Mouse (Mus musculus): ENCODE measurements around the gene Zfp382. TPM values are rescaled to one million over a fixed set of nuclear protein-coding genes. Genes with fewer than 3 reads are reported as not detected.
"Not testable (repeated sequence)": the region's sequence is repeated elsewhere in the genome, so short reads cannot be mapped to it uniquely, and the experiment has no call there.

Zfp382 gene
- polyA plus RNA-seq, 1 experiment = 0.20 TPM

DNA sequence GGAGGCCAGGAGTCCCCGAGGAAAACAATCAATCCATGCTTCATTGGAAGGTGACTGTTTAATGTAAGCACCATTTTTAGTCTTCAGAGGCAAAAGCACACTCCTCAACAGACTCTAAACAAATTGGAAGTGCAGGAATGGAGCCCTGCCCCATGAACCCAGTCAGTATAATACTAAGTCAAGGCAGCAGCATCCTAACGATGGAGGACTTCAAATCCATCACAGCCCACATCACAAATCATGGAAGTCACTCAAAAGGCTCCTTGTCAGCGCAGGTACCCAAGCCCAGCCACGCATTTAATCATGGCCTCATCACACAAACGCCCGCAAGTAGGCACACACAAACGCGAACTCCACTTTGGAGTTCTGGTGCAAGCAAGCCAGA is 21.4 kb downstream of the Zfp382 start:
- no peak for DNase-seq (ENCODE audit: low read depth, low spot score)
- 18% methylated on average over 8 of the region's 8 CpGs for WGBS

DNA sequence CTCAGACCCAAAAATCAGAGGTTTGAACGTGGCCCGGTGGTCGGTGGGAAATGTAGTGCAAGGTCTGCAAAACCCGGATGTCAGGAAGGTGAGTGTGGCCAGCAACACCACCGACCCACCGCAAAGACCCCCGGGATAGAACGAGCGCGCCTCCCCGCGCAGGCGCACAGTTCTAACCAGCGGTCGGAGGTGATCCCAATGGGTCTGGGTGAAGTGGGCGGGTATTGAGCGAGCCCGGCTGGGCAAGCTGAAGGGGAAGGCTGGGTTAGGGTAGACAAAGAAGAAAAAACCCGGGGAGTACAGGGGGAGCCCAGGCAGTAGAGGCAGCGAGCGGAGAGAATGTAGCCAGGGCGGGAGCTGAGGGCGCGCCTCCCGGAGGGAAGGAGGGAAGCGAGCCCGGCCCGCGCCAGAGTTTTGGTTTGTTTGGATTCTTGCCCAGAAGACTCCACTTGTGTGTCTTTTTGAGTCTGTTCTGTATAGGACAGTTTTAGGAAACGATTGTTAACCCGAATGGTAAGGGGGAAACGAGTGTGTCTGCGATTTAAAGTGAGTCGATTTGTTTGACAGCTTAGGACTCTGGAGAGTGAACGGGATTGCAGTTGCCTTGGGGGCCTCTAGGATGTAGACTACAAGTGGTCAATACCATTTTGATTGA is 21.9 kb downstream of the Zfp382 start:
- WGBS = 8% methylated on average over 35 of the region's 35 CpGs
- DNase-seq (ENCODE audit: low read depth, low spot score) = no peak

DNA sequence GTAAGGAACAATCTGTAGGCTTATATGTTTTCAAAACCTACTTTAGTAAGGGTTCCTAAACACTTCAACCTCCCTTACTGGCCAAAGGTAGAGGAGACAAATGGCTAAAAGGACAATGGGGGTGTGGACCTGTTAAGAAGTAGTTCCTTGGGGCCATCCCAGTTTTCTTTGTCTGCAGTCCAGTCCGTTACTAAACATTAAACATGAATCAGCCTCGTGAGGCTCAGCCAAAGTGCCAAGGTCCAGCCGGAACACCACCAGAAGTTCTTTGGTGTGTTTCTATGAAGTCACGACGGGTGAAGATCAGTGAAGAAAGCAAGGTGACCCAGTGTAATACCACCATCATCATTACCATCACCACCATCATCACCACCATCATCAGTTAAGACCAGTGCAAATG is 25.3 kb downstream of the Zfp382 start:
- no peak for DNase-seq (ENCODE audit: low read depth, low spot score)
- 97% methylated on average over 5 of the region's 5 CpGs for WGBS

DNA sequence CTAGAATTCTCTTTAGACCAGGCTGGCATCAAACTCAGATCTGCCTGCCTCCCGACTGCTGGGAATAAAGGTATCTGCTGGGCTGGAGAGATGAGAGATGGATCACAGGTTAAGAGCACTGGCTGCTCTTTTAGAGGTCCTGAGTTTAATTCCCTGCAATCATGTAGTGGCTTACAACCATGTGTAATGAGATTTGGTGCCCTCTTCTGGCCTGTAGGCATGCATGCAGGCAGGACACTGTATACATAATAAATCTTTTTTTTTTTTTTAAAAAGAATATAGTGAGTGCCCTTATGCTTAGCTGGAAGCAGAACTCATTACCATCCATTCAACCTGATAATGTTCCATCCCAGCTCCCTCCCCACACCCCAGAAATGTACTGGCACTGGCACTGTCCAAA is 32.3 kb downstream of the Zfp382 start:
- DNase-seq (ENCODE audit: low read depth, low spot score) = no peak
- 86% methylated on average over 1 of the region's 1 CpGs for WGBS

DNA sequence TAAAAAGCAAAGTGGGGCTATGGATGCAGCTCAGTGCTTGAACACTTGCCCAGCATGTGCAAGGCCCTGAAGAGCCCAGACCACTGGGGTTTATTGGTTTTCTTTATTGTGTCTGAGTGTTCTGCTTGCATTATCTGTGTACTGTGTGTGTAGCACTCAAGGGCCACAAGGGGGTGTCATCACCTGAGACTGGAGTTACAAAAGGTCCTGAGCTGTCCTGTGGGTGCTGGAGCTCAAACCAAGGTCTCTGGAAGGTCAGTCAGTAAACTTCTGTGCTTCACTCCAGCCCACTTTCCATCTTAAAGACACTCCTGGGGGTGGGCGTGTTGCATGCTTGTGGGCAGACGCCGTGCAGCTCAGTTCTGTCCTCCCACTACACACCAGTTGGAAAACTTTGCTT is 33.8 kb downstream of the Zfp382 start:
- over 99% methylated on average over 3 of the region's 3 CpGs for WGBS
- no peak for DNase-seq (ENCODE audit: low read depth, low spot score)

DNA sequence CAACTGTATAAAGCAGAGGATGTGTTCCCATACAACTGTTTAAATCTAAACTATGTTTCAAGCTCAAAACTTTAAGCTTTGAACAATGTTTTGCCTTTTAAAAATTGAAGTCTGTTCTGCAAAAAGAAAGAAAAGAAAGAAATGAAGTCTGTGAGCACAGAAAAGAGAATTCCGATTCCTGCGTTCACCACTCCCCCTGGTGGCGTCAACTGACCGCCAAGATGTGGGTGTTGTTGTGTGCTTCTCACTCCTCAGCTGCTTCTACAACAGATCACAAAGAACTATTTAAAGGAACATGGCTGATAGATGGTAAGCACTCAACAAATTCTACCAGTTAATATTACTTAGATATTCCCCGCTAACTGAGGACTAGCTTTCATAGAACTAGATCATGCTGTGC is 41.4 kb downstream of the Zfp382 start:
- 96% methylated on average over 5 of the region's 5 CpGs for WGBS
- no peak for DNase-seq (ENCODE audit: low read depth, low spot score)

DNA sequence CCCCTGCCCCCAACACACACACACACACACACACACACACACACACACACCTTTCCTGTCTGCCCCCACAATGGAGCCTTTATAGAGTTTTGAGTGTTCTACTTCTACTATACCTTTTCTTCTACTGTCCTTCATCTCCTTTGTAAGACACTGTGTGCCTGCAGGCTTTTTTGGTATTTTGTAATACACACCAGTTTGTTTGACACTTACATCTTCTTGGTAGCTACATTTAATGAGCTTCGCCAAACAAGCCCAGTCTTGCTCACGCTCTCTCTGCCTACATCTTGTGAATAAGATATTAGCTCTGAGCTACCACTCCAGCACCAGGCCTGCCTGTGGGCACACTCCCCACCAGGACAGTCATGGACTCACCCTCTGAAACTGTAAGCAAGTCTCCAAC is 43.0 kb downstream of the Zfp382 start:
- DNase-seq (ENCODE audit: low read depth, low spot score) = no peak
- 97% methylated on average over 2 of the region's 2 CpGs for WGBS

DNA sequence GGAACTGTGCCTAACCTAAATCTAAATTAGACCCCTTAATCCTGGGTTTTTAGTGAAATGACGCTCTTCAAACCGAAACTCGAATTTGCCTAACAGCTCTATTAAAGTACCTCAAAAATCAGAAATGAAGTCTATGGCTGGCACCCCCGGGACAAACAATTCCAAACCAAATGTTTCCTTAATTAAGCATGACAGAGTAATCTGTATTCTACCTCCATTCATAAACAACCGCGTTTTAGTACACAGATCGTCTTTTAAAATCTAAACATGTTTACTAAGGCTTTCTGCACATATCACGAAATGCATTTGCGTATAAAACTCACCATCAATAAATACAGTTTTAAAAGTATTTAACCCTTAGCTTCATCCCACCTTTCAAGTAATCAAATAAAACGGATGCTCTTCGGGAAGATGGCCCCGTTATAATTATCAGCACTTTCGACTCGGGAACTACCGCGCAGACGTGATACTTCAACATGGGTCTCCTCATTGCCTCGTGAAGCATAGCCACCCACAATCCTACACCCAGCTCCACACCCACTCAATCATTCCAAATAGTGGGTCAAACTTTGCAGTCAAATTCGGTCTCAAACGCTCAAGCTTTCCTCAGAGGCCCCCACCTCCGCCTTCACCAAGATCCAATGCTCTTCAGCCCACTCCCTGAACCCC is 47.3 kb downstream of the Zfp382 start:
- DNase-seq (ENCODE audit: low read depth, low spot score) = no peak
- WGBS = under 1% methylated on average over 21 of the region's 21 CpGs

DNA sequence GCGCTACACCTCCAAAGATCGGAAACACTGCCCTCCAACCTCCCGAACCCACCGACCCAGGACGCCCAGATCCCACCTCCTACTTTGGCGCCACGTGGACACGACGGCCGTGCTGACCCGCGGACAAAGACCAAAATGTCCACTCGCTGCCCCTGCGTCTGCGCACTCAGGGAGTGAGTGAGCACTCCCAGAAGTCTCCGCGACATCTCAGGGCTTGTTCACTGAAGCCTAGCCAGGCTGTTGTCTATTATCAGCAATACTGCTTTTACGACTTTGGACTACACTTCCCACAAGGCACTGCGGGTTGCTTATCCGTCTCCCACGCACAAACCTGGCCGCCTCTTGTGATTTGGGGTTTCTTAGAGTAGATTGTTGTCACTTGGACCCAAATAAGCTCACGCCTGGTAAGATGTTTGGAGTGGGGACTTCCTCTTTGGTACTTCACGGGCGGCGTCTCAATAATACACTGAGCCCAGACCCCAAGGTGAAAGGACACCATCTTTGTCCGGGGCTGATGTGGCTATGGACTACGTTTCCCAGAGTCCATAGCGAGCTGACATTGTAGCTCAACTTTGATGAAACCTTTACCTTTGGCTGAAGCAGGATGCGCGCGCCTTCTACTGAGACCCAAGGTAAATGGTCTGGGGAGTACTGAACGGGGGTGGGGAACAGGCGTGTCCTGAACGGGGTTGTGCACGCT is 48.0 kb downstream of the Zfp382 start, which contains the start of gene Zfp146:
Gene Zfp146 (minus strand): TSS at position 168 of the 700 bp plus-strand sequence.
- peak; percentile 98 for DNase-seq (ENCODE audit: low read depth, low spot score)
- WGBS = under 1% methylated on average over 36 of the region's 36 CpGs

DNA sequence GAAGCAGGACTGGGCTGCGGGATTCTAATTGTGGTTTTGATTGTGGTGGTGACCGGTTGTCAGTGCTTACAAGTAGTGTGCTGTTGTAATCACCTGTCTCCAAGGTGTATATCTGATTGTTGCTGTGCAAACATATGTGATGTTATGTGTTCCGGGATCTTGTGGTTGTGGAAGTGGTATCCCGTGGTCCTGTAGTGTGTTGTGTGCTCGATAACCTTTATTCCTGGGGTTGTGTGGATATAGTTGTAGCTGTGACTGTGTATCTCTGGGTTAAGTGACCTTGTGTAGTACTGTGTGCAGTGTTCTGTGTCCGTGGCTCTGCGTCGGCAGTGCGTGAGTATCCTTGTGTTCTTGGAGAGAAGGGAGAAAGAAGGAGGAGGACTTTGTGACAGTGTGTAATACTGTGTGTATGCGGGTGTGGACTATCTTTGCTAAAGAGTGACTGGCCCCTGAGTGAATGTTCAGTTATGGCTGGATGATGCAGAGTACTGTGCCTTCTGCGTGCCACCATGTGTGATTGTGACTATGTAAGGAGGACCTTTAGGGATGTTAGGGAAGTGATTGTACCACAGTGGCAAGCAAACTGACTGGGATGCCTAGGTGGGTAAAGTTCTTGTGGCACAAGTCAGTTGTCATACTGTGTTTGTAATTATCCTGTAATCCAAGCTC is 48.7 kb downstream of the Zfp382 start:
- WGBS = 11% methylated on average over 11 of the region's 11 CpGs

DNA sequence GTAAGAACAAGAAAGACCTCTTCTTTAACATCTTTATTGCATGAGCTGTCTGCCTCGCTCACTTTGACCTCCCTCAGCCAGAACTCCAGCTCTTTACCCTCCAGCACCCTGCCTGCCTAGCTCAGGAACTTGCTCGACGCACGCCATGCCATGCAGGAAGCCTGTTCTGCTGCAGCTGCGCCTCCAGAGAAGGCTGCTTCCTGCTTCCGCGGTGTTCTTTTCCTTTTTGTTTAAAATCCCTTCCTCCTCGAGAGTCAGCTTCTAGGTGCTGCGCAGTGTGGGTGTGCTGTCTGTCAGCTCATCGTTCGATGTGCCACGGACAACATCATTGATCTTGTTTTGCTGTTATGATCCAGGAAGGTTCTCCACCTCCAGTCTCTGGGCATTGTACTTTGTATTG is 54.7 kb downstream of the Zfp382 start:
- no peak for DNase-seq (ENCODE audit: low read depth, low spot score)
- WGBS = 86% methylated on average over 12 of the region's 12 CpGs

More for the DNA sequence above, 48.7 kb downstream of the Zfp382 start:
- DNase-seq (ENCODE audit: low read depth, low spot score) = no peak

DNA sequence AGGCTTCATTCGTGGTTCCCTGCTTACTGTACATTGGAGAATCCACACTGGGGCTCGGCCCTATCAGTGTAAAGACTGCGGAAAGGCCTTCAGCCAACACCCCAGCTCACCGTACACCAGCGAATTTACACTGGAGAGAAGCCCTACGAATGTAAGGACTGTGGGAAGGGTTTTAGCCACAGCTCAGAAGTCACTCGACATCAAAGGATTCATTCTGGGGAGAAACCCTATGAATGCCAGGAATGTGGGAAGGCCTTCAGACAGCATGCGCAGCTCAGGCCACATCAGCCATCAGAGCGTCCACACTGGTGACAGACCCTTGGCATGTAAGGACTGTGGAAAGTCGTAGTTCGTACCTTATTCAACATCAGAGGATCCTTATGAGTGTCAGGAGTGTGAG is 56.5 kb downstream of the Zfp382 start:
- 86% methylated on average over 11 of the region's 11 CpGs for WGBS
- no peak for DNase-seq (ENCODE audit: low read depth, low spot score)

DNA sequence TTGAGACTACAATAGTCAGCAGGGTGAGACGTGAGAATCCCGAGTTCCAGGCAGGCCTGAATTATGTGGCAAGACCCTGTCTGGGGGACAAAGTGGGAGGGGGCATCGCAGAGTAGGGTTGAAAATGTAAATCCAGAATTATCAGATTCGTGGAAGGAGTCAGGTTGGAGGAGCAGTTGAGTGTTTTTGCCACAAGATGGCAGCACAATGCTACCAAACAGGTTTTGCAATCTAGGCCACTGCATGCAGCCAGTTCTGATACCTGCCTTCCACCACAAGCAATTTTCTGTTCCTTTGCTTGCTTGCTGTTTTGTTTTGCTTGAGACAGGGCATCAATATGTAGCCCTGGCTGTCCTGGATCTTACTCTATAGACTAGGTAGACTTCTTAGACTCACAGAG is 59.6 kb downstream of the Zfp382 start:
- DNase-seq (ENCODE audit: low read depth, low spot score) = no peak
- WGBS = 0% methylated on average over 4 of the region's 4 CpGs

DNA sequence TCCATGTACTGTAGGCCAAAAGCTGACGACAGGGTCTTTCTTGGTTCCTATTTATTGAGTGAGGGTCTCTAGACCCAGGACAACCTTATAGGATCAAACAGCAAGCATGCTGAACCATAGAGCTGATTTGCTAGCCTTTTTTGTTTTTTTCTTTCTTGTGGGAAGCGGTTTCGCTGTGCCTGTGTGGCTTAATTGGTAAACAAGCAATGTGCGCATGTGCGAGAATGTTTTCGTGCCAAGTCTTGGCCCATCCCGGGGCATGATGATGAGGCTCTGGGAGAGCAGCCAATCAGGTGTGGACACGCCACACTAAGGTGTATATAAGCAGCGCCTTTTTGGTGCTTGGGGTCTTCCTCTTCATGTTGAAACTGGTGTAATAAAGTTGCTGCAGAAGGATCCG is 60.2 kb downstream of the Zfp382 start:
- WGBS = 80% methylated on average over 10 of the region's 10 CpGs
- not testable (repeated sequence) for DNase-seq (ENCODE audit: low read depth, low spot score)

DNA sequence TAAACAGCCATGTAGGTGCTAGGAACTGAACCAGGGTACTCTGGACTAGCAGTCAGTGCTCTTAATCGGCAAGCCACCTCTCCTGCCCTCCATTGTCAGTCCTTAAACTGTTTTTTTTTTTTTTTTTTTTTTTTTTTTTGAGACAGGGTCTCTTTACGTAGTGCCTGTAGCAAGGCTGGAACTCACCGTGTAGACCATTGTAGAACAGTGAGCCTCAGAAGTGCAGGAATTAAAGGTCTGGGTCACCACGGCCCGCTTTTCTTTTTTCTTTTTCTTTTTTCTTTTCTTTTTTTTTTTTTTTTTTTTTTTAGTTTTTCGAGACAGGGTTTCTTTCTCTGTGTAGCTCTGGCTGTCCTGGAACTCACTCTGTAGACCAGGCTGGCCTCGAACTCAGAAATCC is 61.4 kb downstream of the Zfp382 start:
- 66% methylated on average over 7 of the region's 7 CpGs for WGBS
- not testable (repeated sequence) for DNase-seq (ENCODE audit: low read depth, low spot score)

DNA sequence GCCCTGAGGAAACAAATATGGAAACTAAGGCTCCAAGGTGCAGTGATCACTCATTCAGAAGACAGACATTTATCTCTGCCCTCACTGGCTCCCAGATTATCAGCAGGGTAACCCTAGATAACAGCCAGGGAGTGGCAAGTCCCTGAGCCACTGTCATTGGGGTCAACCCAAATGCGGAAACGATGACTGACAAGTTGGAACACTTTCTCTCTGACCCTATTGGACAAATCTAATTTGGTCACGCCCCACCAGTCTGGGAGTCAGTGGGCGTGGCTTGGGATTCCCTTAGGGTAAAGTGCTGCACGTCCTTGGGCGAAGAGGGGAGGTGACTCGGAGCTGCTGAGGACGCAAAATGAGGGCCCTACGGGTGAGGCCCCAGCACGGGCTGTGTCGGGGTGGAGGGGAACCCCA is 62.1 kb downstream of the Zfp382 start, which contains the start of gene Cox7a1:
Gene Cox7a1 (plus strand): TSS at position 266 of the 411 bp plus-strand sequence.
- WGBS = under 1% methylated on average over 11 of the region's 11 CpGs
- DNase-seq (ENCODE audit: low read depth, low spot score) = peak; percentile 98

Measured in large intestine, adult 2 months (tissue).